Mouse (Mus musculus) heart, embryonic 12.5 days (tissue): Measurements from ENCODE around the gene Gnai3. TPM values are rescaled to one million over a fixed set of nuclear protein-coding genes. Genes with fewer than 3 reads are reported as not detected.

ENCODE experiments used
- ATAC-seq: fragments of 200-750 bp; cut with Nextera tagmentation; 2 replicates; pipeline ENCODE4 v1.8.0; 2017; ENCODE audit warnings: moderate TSS enrichment, moderate library complexity; ENCODE audit not compliant: insufficient number of reproducible peaks, low FRiP score
- H3K27ac ChIP-seq: fragments of 300-500 bp; sonication (generic); 2 replicates; pipeline ENCODE4 v1.5.1; 2016; ENCODE audit warnings: mild to moderate bottlenecking, moderate library complexity; ENCODE audit not compliant: poor library complexity, severe bottlenecking
- H3K27me3 ChIP-seq: fragments of 300-500 bp; sonication (generic); replicated peaks from 2 replicates; pipeline ENCODE4 v1.6.1; 2016; ENCODE audit warnings: mild to moderate bottlenecking, moderate library complexity
- H3K36me3 ChIP-seq: fragments of 300-500 bp; sonication (generic); 2 replicates; pipeline ENCODE4 v1.6.1; 2016; ENCODE audit warnings: mild to moderate bottlenecking, moderate library complexity
- H3K4me1 ChIP-seq: fragments of 300-500 bp; sonication (generic); replicated peaks from 2 replicates; pipeline ENCODE4 v1.6.1; 2016; ENCODE audit warnings: mild to moderate bottlenecking
- H3K4me2 ChIP-seq: fragments of 300-500 bp; sonication (generic); 2 replicates; pipeline ENCODE4 v1.6.1; 2016; ENCODE audit warnings: mild to moderate bottlenecking, moderate library complexity
- H3K4me3 ChIP-seq: fragments of 300-500 bp; sonication (generic); 2 replicates; pipeline ENCODE4 v1.5.1; 2016; ENCODE audit warnings: mild to moderate bottlenecking
- H3K9ac ChIP-seq: fragments of 300-500 bp; sonication (generic); 2 replicates; pipeline ENCODE4 v1.6.1; 2016; ENCODE audit warnings: mild to moderate bottlenecking, moderate library complexity
- H3K9me3 ChIP-seq: fragments of 300-500 bp; sonication (generic); replicated peaks from 2 replicates; pipeline ENCODE4 v1.6.1; 2016; ENCODE audit warnings: mild to moderate bottlenecking, moderate library complexity
- WGBS: fragments of 180-500 bp; shearing (Covaris S2); methylation state at CpG from one replicate; pipeline ENCODE4 v1.1.7; 2016; 5-methylcytosine and 5-hydroxymethylcytosine counted together
- polyA plus RNA-seq: library from polyadenylated mRNA; unstranded; fragments of >200 nt; fragmentation: Nextera tagmentation; extraction: Ambion mirVana; gene quantifications from 2 replicates; pipeline ENCODE4 v1.2.1, GENCODE M21; 2016

The Gnai3 gene
- polyA plus RNA-seq, 1 experiment from 2014 or later: 97.0 TPM

- Histone ChIP-seq H3K4me3 (no peak overlapping the region), H3K27me3 (no peaks in the 10 kb centered on the region), H3K9ac (no peak overlapping the region), H3K4me2 (no peak overlapping the region), H3K27ac (no peak overlapping the region), H3K9me3 (no peaks in the 10 kb centered on the region), H3K4me1 (no peaks in the 10 kb centered on the region), H3K36me3 (no peaks in the 10 kb centered on the region)
- WGBS: 76% methylated on average over 8 of the region's 8 CpGs
- ATAC-seq: no peak
Measured at GRCm38 (mm10) chr3:108062648-108063047, 83.3 kb downstream of the Gnai3 start.

GRCm38 (mm10) chr3:108061420-108061819 lies 84.5 kb downstream of the Gnai3 start:
- Histone ChIP-seq H3K4me1 (no peaks in the 10 kb centered on the region), H3K4me2 (peak overlapping the region; percentile 51), H3K4me3 (no peak overlapping the region), H3K9ac (no peak overlapping the region), H3K27ac (no peak overlapping the region), H3K27me3 (no peaks in the 10 kb centered on the region), H3K36me3 (no peaks in the 10 kb centered on the region), H3K9me3 (no peaks in the 10 kb centered on the region)
- ATAC-seq: no peak
- WGBS: 13% methylated on average over 7 of the region's 7 CpGs

Other genes starting within 250 kb of the Gnai3 start
- 15.1 and 16.5 TPM in 2 replicates for gene Gstm7, start 214.3 kb downstream of the Gnai3 start, polyA plus RNA-seq
- 9.8 TPM in 2 replicates for gene Gstm6, start 202.4 kb downstream of the Gnai3 start, polyA plus RNA-seq
- gene Gstm3, start 176.9 kb downstream of the Gnai3 start, polyA plus RNA-seq: not detected in 2 replicates
- 39.4 and 39.9 TPM in 2 replicates for gene Gstm2, start 159.7 kb downstream of the Gnai3 start, polyA plus RNA-seq
- 28.2 and 35.6 TPM in 2 replicates for gene Gstm1, start 128.2 kb downstream of the Gnai3 start, polyA plus RNA-seq
- gene Gstm4, start 101.3 kb downstream of the Gnai3 start, polyA plus RNA-seq: 13.4 and 13.8 TPM in 2 replicates
- gene Ampd2, start 59.5 kb downstream of the Gnai3 start, polyA plus RNA-seq: 40.0 and 41.6 TPM in 2 replicates
- 0.54 and 0.98 TPM in 2 replicates for gene Gnat2, start 53.4 kb downstream of the Gnai3 start, polyA plus RNA-seq
- 0.19 and 0.27 TPM in 2 replicates for gene Gpr61, start 8.7 kb upstream of the Gnai3 start, polyA plus RNA-seq
- 4.5 and 5.0 TPM in 2 replicates for gene Amigo1, start 40.2 kb upstream of the Gnai3 start, polyA plus RNA-seq
- gene Cyb561d1, start 55.1 kb upstream of the Gnai3 start, polyA plus RNA-seq: 3.4 and 3.7 TPM in 2 replicates
- 8.9 and 9.1 TPM in 2 replicates for gene Atxn7l2, start 64.8 kb upstream of the Gnai3 start, polyA plus RNA-seq
- gene Sypl2, start 80.5 kb upstream of the Gnai3 start, polyA plus RNA-seq: 3.2 and 3.3 TPM in 2 replicates
- 193 and 194 TPM in 2 replicates for gene Psma5, start 110.8 kb upstream of the Gnai3 start, polyA plus RNA-seq
- gene Sort1, start 137.9 kb upstream of the Gnai3 start, polyA plus RNA-seq: 31.9 and 32.4 TPM in 2 replicates
- gene Mybphl, start 218.8 kb upstream of the Gnai3 start, polyA plus RNA-seq: 35.1 and 39.8 TPM in 2 replicates
- gene Psrc1, start 237.7 kb upstream of the Gnai3 start, polyA plus RNA-seq: 26.4 and 27.3 TPM in 2 replicates